Mouse (Mus musculus) E14TG2a.4 (cell line): Measurements from ENCODE around the gene Nodal.
A peak's percentile ranks its signal among the peaks of the same experiment; 100 is the strongest.

ENCODE experiments used
- CTCF ChIP-seq: conservative IDR thresholded peaks from 2 replicates; pipeline ENCODE4 v1.5.1; 2014; ENCODE audit warnings: low read length
- NANOG ChIP-seq: IDR thresholded peaks from 2 replicates; pipeline ENCODE4 v1.6.1; 2014; ENCODE audit warnings: borderline replicate concordance, low read length, mixed read lengths
- POU5F1 ChIP-seq: IDR thresholded peaks from 2 replicates; pipeline ENCODE4 v1.6.1; 2014; ENCODE audit warnings: low read length, borderline replicate concordance

DNA sequence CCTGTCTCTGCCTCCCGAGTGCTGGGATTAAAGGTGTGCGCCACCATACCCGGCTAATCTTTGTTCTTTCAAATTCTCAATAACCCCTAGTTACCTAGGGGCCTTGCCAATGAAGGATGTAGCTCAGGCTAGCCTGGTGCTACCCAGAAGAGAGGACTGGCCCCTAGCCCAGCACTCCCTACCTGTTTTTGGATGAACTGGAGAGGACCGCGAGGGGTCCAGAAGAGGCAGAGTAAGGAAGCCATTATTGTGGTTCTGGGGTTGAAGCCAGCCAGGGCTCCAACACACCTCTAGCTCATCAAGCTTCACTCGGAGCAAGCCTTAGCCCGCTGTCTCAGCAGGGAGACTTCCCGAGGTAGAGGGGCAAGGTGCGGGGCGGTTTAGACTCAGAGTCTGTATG lies at the start of gene Nodal:
- TF ChIP-seq CTCF (peak; percentile 26), POU5F1 (no peak), NANOG (no peak)
